Mouse (Mus musculus): Measurements from ENCODE around the gene Asf1a. TPM values are rescaled to one million over a fixed set of nuclear protein-coding genes. Genes with fewer than 3 reads are reported as not detected.
"Not testable (repeated sequence)": the region's sequence is repeated elsewhere in the genome, so short reads cannot be mapped to it uniquely, and the experiment has no call there.

Gene Asf1a
- polyA plus RNA-seq, 1 experiment from 2014 or later, result 140 TPM

- DNase-seq (peak; percentile 81), ATAC-seq (ENCODE audit: insufficient read depth) (peak; percentile 60; the same call in 1 of the 2 replicates)
- no peaks in the 10 kb centered on the region for H3K36me3 ChIP-seq (ENCODE audit: insufficient read depth)
These were observed 45.0 kb downstream of the Asf1a start for GRCm38 (mm10) chr10:53641507-53641906.

GRCm38 (mm10) chr10:53650683-53651082 lies 54.1 kb downstream of the Asf1a start:
- H3K9ac ChIP-seq, result no peak overlapping the region
- ATAC-seq (ENCODE audit: insufficient read depth) (no peak), DNase-seq (no peak)
- H3K4me1 ChIP-seq (ENCODE audit: insufficient read depth), result no peaks in the 10 kb centered on the region
- no peak overlapping the region for H3K4me3 ChIP-seq (ENCODE audit: low read depth, low read length)
- WGBS, result 67% methylated on average over 2 of the region's 2 CpGs
- TF ChIP-seq CTCF (IDR thresholded peaks at IDR 0.05; ENCODE audit: low read depth), result no peak
- H3K36me3 ChIP-seq (ENCODE audit: insufficient read depth), result no peaks in the 10 kb centered on the region
- no peaks in the 10 kb centered on the region for H3K9me3 ChIP-seq (ENCODE audit: low read depth, low read length)
- H3K27ac ChIP-seq (ENCODE audit: low read depth), result no peak overlapping the region
- H3K4me2 ChIP-seq, result no peak overlapping the region
- no peaks in the 10 kb centered on the region for H3K27me3 ChIP-seq (ENCODE audit: insufficient read depth, low read length)

More at GRCm38 (mm10) chr10:53641507-53641906, 45.0 kb downstream of the Asf1a start:
- peak; percentile 77 for TF ChIP-seq CTCF (IDR thresholded peaks at IDR 0.05; ENCODE audit: low read depth)
- Histone ChIP-seq H3K4me2 (no peak overlapping the region), H3K9ac (no peak overlapping the region), H3K27ac (ENCODE audit: low read depth) (no peak overlapping the region), H3K4me1 (ENCODE audit: insufficient read depth) (no peaks in the 10 kb centered on the region), H3K9me3 (ENCODE audit: low read depth, low read length) (no peaks in the 10 kb centered on the region), H3K4me3 (ENCODE audit: low read depth, low read length) (no peak overlapping the region), H3K27me3 (ENCODE audit: insufficient read depth, low read length) (no peaks in the 10 kb centered on the region)

DNA sequence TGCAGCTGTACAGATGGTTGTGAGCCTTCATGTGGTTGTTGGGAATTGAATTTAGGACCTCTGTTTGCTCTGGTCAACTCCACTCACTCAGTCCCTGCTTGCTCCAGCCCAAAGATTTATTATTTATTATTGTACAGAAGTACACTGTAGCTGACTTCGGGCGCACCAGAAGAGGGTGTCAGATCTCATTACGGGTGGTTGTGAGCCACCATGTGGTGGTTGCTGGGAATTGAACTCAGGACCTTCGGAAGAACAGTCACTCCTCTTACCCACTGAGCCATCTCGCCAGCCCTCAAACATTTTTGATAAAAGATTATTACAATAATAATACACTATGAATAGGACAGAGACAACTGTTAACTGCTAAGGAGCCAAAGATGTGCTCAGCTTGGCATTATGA lies 57.7 kb downstream of the Asf1a start:
- not testable (repeated sequence) for H3K4me3 ChIP-seq (ENCODE audit: low read depth, low read length); H3K27me3 ChIP-seq (ENCODE audit: insufficient read depth, low read length); H3K36me3 ChIP-seq (ENCODE audit: insufficient read depth); H3K9me3 ChIP-seq (ENCODE audit: low read depth, low read length); ATAC-seq (ENCODE audit: insufficient read depth); H3K4me2 ChIP-seq; H3K9ac ChIP-seq; H3K4me1 ChIP-seq (ENCODE audit: insufficient read depth); DNase-seq; H3K27ac ChIP-seq (ENCODE audit: low read depth)
- WGBS, result 74% methylated on average over 5 of the region's 5 CpGs
- peak; percentile 32 for TF ChIP-seq CTCF (IDR thresholded peaks at IDR 0.05; ENCODE audit: low read depth)

Other genes starting within 250 kb of the Asf1a start
- gene Cep85l, start 216.8 kb upstream of the Asf1a start, polyA plus RNA-seq (2014; fragmentation: Nextera tagmentation; extraction: Ambion mirVana), result 10.3 and 11.6 TPM in 2 replicates
- 13.5 and 15.7 TPM in 2 replicates for gene Mcm9, start 33.7 kb downstream of the Asf1a start, polyA plus RNA-seq (2014; fragmentation: Nextera tagmentation; extraction: Ambion mirVana)
- 3.1 and 4.9 TPM in 2 replicates for gene Fam184a, start 154.4 kb downstream of the Asf1a start, polyA plus RNA-seq (2014; fragmentation: Nextera tagmentation; extraction: Ambion mirVana)

All from lung, embryonic 14.5 days (tissue).